Mouse (Mus musculus): ENCODE data around the gene Lrcol1.

- TF ChIP-seq POLR2A (IDR thresholded peaks at IDR 0.05; ENCODE audit: extremely low read depth, insufficient read depth, low read length) (no peak), CTCF (IDR thresholded peaks at IDR 0.05; ENCODE audit: extremely low read depth, insufficient read depth, low read length) (no peak)
Observed at GRCm38 (mm10) chr5:110403931-110404330, 59.4 kb downstream of the Lrcol1 start.
